Mouse (Mus musculus): Measurements from ENCODE around the gene Ror1. TPM values are rescaled to one million over a fixed set of nuclear protein-coding genes. Genes with fewer than 3 reads are reported as not detected.

Gene Ror1
- polyA plus RNA-seq, 1 experiment from 2014 or later, result 2.6 TPM

DNA sequence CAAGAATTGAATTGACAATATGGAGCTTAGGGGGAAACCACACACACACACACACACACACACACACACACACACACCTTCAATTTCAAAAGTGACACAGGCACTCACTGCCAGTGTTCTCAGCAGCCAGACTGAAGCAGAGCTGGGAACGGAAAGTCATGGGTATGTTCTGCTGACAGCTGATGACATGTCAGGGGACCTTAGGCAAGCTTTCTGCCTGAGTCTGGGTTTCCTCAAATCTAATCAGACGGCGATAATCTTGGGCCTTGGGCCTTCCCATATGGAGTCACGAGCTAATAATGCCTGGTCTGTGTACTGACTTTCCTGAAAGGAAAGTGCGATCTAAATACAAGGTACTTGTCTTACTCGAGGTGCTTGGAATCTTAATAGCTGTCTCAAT, 202.1 kb downstream of the Ror1 start:
- DNase-seq (ENCODE audit: low spot score), result no peak
- Histone ChIP-seq H3K9ac (ENCODE audit: low read length) (no peak overlapping the region), H3K36me3 (ENCODE audit: control insufficient read depth, insufficient read depth, low read length) (no peaks in the 10 kb centered on the region), H3K27me3 (ENCODE audit: control insufficient read depth, insufficient read depth, low read length) (no peaks in the 10 kb centered on the region), H3K9me3 (ENCODE audit: control insufficient read depth, low read length) (no peaks in the 10 kb centered on the region), H3K4me1 (replicated peaks; ENCODE audit: control insufficient read depth, insufficient read depth) (no peaks in the 10 kb centered on the region), H3K27ac (replicated peaks) (no peak overlapping the region), H3K4me3 (ENCODE audit: low read depth, low read length) (no peak overlapping the region), H3K4me2 (replicated peaks; ENCODE audit: low read depth) (no peak overlapping the region)
- TF ChIP-seq EP300 (optimal IDR thresholded peaks at IDR 0.05), result no peak
- WGBS, result 62% methylated on average over 6 of the region's 6 CpGs
- ATAC-seq (ENCODE audit: low FRiP score, low TSS enrichment), result no peak

- Histone ChIP-seq H3K4me2 (replicated peaks; ENCODE audit: low read depth) (no peak overlapping the region), H3K4me3 (ENCODE audit: low read depth, low read length) (no peak overlapping the region), H3K27me3 (ENCODE audit: control insufficient read depth, insufficient read depth, low read length) (no peaks in the 10 kb centered on the region), H3K4me1 (replicated peaks; ENCODE audit: control insufficient read depth, insufficient read depth) (no peaks in the 10 kb centered on the region), H3K9me3 (ENCODE audit: control insufficient read depth, low read length) (no peaks in the 10 kb centered on the region), H3K36me3 (ENCODE audit: control insufficient read depth, insufficient read depth, low read length) (no peaks in the 10 kb centered on the region), H3K9ac (ENCODE audit: low read length) (no peak overlapping the region), H3K27ac (replicated peaks) (no peak overlapping the region)
- WGBS, result 83% methylated on average over 5 of the region's 5 CpGs
- ATAC-seq (ENCODE audit: low FRiP score, low TSS enrichment) (no peak), DNase-seq (ENCODE audit: low spot score) (no peak)
- no peak for TF ChIP-seq CTCF (IDR thresholded peaks at IDR 0.05; ENCODE audit: low read depth)
- TF ChIP-seq EP300 (optimal IDR thresholded peaks at IDR 0.05), result no peak
Observed at GRCm38 (mm10) chr4:100298566-100298965, 203.0 kb downstream of the Ror1 start.

- TF ChIP-seq EP300 (optimal IDR thresholded peaks at IDR 0.05), result no peak
- no peak for TF ChIP-seq CTCF (IDR thresholded peaks at IDR 0.05; ENCODE audit: low read depth)
- no peaks in the 10 kb centered on the region for H3K4me1 ChIP-seq (replicated peaks; ENCODE audit: control insufficient read depth, insufficient read depth)
- DNase-seq (ENCODE audit: low spot score) (no peak), ATAC-seq (ENCODE audit: low FRiP score, low TSS enrichment) (no peak)
- H3K27me3 ChIP-seq (ENCODE audit: control insufficient read depth, insufficient read depth, low read length), result no peaks in the 10 kb centered on the region
- no peaks in the 10 kb centered on the region for H3K9me3 ChIP-seq (ENCODE audit: control insufficient read depth, low read length)
- no peak overlapping the region for H3K4me3 ChIP-seq (ENCODE audit: low read depth, low read length)
- WGBS, result 41% methylated on average over 5 of the region's 5 CpGs
- no peaks in the 10 kb centered on the region for H3K36me3 ChIP-seq (ENCODE audit: control insufficient read depth, insufficient read depth, low read length)
- H3K9ac ChIP-seq (ENCODE audit: low read length), result no peak overlapping the region
- no peak overlapping the region for H3K27ac ChIP-seq (replicated peaks)
- no peak overlapping the region for H3K4me2 ChIP-seq (replicated peaks; ENCODE audit: low read depth)
Observed at GRCm38 (mm10) chr4:100300171-100300570, 204.6 kb downstream of the Ror1 start.

- Histone ChIP-seq H3K9me3 (ENCODE audit: control insufficient read depth, low read length) (no peaks in the 10 kb centered on the region), H3K27me3 (ENCODE audit: control insufficient read depth, insufficient read depth, low read length) (no peaks in the 10 kb centered on the region), H3K4me3 (ENCODE audit: low read depth, low read length) (no peak overlapping the region), H3K9ac (ENCODE audit: low read length) (no peak overlapping the region), H3K4me2 (replicated peaks; ENCODE audit: low read depth) (no peak overlapping the region), H3K27ac (replicated peaks) (no peak overlapping the region), H3K4me1 (replicated peaks; ENCODE audit: control insufficient read depth, insufficient read depth) (no peaks in the 10 kb centered on the region), H3K36me3 (ENCODE audit: control insufficient read depth, insufficient read depth, low read length) (no peaks in the 10 kb centered on the region)
- no peak for DNase-seq (ENCODE audit: low spot score)
- 70% methylated on average over 1 of the region's 1 CpGs for WGBS
- TF ChIP-seq EP300 (optimal IDR thresholded peaks at IDR 0.05) (no peak), CTCF (IDR thresholded peaks at IDR 0.05; ENCODE audit: low read depth) (no peak)
- ATAC-seq (ENCODE audit: low FRiP score, low TSS enrichment), result no peak
Observed at GRCm38 (mm10) chr4:100301423-100301822, 205.8 kb downstream of the Ror1 start.

GRCm38 (mm10) chr4:100307365-100307764, 211.8 kb downstream of the Ror1 start:
- 53% methylated on average over 4 of the region's 4 CpGs for WGBS
- ATAC-seq (ENCODE audit: low FRiP score, low TSS enrichment) (no peak), DNase-seq (ENCODE audit: low spot score) (no peak)
- H3K9ac ChIP-seq (ENCODE audit: low read length), result no peak overlapping the region
- no peak for TF ChIP-seq EP300 (optimal IDR thresholded peaks at IDR 0.05)
- TF ChIP-seq CTCF (IDR thresholded peaks at IDR 0.05; ENCODE audit: low read depth), result no peak
- no peaks in the 10 kb centered on the region for H3K4me1 ChIP-seq (replicated peaks; ENCODE audit: control insufficient read depth, insufficient read depth)
- no peaks in the 10 kb centered on the region for H3K9me3 ChIP-seq (ENCODE audit: control insufficient read depth, low read length)
- H3K27me3 ChIP-seq (ENCODE audit: control insufficient read depth, insufficient read depth, low read length), result no peaks in the 10 kb centered on the region
- H3K4me2 ChIP-seq (replicated peaks; ENCODE audit: low read depth), result no peak overlapping the region
- H3K36me3 ChIP-seq (ENCODE audit: control insufficient read depth, insufficient read depth, low read length), result no peaks in the 10 kb centered on the region
- H3K4me3 ChIP-seq (ENCODE audit: low read depth, low read length), result no peak overlapping the region
- no peak overlapping the region for H3K27ac ChIP-seq (replicated peaks)

DNA sequence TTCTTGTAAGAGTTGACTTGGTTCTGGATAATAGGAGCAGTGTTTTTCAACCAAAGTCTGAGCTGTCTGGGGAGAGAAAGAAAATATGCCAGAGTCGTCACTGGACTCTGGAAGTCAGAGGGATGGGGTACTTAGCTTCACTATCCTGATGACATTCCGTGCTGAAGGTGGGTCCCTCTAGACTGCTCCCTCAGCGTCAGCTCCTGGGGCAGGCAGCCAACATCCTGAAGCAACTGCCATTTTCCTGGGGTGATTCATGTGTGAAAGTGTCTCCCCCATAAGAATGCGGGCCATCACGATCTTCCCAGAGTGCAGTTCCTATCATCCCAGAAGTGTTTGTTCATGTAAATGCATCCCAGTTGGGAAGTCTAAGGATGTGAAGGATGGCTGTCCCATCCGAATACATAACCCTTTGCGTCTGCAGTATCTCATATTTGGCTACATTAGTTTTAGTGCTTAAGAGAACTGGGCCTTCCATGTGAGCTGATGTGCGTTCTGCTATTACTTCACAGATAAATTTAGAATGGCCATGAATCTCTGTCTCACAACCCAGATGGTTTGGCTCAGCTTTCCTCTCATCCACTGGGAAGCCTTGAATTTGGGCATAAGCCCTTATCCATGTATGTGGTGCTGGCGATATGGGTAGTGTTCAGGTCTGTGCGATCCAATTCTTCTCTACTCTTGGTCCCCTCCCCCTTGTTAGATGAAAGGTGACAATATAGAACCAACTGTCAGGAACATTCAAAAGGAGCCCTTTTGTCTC, 216.4 kb downstream of the Ror1 start:
- WGBS, result 62% methylated on average over 10 of the region's 10 CpGs
- H3K9me3 ChIP-seq (ENCODE audit: control insufficient read depth, low read length), result no peaks in the 10 kb centered on the region
- ATAC-seq (ENCODE audit: low FRiP score, low TSS enrichment) (no peak), DNase-seq (ENCODE audit: low spot score) (peak; percentile 28)
- no peaks in the 10 kb centered on the region for H3K4me1 ChIP-seq (replicated peaks; ENCODE audit: control insufficient read depth, insufficient read depth)
- H3K27me3 ChIP-seq (ENCODE audit: control insufficient read depth, insufficient read depth, low read length), result no peaks in the 10 kb centered on the region
- no peaks in the 10 kb centered on the region for H3K36me3 ChIP-seq (ENCODE audit: control insufficient read depth, insufficient read depth, low read length)
- 0 out of 2 replicates have a peak overlapping the region, but pooled peaks have one; percentile 30 for H3K27ac ChIP-seq (replicated peaks)
- H3K4me2 ChIP-seq (replicated peaks; ENCODE audit: low read depth), result no peak overlapping the region
- H3K4me3 ChIP-seq (ENCODE audit: low read depth, low read length), result no peak overlapping the region
- H3K9ac ChIP-seq (ENCODE audit: low read length), result no peak overlapping the region
- TF ChIP-seq EP300 (optimal IDR thresholded peaks at IDR 0.05) (no peak), CTCF (IDR thresholded peaks at IDR 0.05; ENCODE audit: low read depth) (no peak)

All from stomach, postnatal 0 days (tissue).